Mouse (Mus musculus): ENCODE data around the gene Gm49358. TPM values are rescaled to one million over a fixed set of nuclear protein-coding genes. Genes with fewer than 3 reads are reported as not detected.

The Gm49358 gene
- total and polyA plus RNA-seq, 2 experiments = 1.9 TPM; not detected in 1

DNA sequence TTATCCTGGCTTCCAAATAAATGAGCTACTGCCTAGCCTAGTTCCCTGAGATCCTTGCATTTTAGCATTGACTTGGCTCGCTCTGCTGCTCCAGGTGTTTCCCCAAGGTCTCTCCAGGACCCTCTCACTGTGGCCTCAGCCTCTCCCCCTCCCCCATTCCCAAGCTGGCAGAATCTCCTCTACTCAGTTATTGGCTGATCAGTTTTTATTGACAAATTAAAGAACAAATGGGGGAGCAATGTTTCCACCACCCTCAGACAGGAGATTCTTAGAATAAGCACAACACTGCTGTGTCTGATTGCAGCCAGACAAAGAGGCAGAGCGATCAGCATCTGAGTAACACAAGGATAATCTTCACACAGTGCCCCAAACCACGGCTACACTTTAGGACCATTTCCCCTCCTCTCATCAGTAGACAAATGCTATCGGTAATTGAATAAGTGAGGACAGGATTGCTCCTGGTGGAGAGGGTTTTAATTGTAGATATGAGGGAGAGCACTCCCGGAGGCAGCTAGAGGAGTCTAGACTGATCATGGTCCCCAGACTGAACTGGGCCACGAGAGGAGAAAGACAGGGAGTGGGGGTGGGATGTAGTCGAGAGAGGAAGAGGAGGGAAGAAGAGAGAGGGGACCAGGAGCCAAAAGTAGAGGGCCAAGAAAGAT lies 1.9 kb upstream of the Gm49358 start:
- no peak overlapping the region for H3K27ac ChIP-seq (replicated peaks; ENCODE audit: insufficient read depth, low read depth, low read length)
- H3K36me3 ChIP-seq (ENCODE audit: control insufficient read depth, insufficient read depth, low read length) = no peaks in the 10 kb centered on the region
- H3K27me3 ChIP-seq (ENCODE audit: control insufficient read depth, insufficient read depth, low read length) = no peaks in the 10 kb centered on the region
- no peak for TF ChIP-seq CTCF (IDR thresholded peaks at IDR 0.05; ENCODE audit: low read depth, low read length)
- TF ChIP-seq POLR2A (IDR thresholded peaks at IDR 0.05; ENCODE audit: extremely low read depth, insufficient read depth, low read length) = no peak
- no peaks in the 10 kb centered on the region for H3K4me1 ChIP-seq (ENCODE audit: control insufficient read depth, insufficient read depth, low read length)
- no peak overlapping the region for H3K9ac ChIP-seq (ENCODE audit: low read depth, low read length)
- H3K4me3 ChIP-seq (ENCODE audit: insufficient read depth, low read depth, low read length) = no peak overlapping the region
- 83% methylated on average over 7 of the region's 7 CpGs for WGBS
- H3K79me2 ChIP-seq (ENCODE audit: control insufficient read depth, insufficient read depth, low read length) = no peaks in the 10 kb centered on the region
- no peak for DNase-seq (ENCODE audit: extremely low read depth, low read depth, low spot score)

DNA sequence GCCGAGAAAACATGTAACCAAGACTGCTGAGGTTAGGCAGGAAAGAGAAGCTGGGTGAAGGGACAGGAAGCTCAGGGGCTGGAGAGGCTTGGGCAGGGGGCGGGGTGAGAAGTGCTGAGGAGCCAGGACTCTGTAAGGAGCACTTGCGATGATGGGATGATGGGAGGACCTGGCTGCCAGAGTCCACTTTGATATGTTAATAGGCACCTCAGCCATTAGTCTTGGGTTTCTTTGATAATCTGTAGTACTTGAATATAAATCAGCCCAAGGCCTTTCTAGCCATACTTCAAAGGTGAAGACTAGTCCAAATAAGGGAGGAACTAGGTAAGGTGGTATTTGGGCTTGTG lies 1.4 kb upstream of the Gm49358 start:
- H3K9ac ChIP-seq (ENCODE audit: low read depth, low read length) = no peak overlapping the region
- no peak overlapping the region for H3K4me3 ChIP-seq (ENCODE audit: insufficient read depth, low read depth, low read length)
- DNase-seq (ENCODE audit: extremely low read depth, low read depth, low spot score) = no peak
- WGBS = 80% methylated on average over 3 of the region's 3 CpGs
- no peaks in the 10 kb centered on the region for H3K36me3 ChIP-seq (ENCODE audit: control insufficient read depth, insufficient read depth, low read length)
- no peak for TF ChIP-seq CTCF (IDR thresholded peaks at IDR 0.05; ENCODE audit: low read depth, low read length)
- no peak for TF ChIP-seq POLR2A (IDR thresholded peaks at IDR 0.05; ENCODE audit: extremely low read depth, insufficient read depth, low read length)
- no peaks in the 10 kb centered on the region for H3K4me1 ChIP-seq (ENCODE audit: control insufficient read depth, insufficient read depth, low read length)
- H3K27ac ChIP-seq (replicated peaks; ENCODE audit: insufficient read depth, low read depth, low read length) = no peak overlapping the region
- H3K27me3 ChIP-seq (ENCODE audit: control insufficient read depth, insufficient read depth, low read length) = no peaks in the 10 kb centered on the region
- H3K79me2 ChIP-seq (ENCODE audit: control insufficient read depth, insufficient read depth, low read length) = no peaks in the 10 kb centered on the region

DNA sequence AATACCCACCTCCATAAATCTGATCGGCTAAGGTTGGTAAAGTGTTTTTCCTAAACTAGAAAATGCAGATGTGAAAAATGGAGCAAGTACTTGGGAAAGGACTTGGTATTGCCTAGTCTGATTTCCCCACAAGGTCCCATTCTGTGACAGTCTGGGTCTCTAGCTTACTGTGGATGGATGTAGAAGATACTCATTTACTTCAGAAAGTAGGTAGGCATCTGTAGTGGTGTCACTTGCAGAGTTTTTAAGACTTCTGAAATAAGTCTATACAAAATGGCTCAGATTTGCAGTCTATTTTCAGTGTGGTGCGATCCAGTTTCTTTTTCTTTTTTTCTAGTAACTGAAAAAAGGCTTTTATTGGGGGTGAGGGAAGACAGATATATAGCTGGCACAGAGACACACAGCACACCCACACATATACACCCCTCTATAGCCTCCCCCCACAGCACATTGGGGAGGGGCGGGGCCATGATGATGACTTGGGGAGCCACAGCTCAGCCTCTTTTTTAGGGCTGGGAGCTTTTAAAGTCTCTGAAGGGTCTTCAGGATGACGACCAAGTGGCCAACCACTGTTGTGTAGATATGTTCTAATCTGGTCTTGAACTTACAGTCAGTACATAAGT lies 1.7 kb downstream of the Gm49358 start:
- 89% methylated on average over 4 of the region's 4 CpGs for WGBS
- no peak overlapping the region for H3K27ac ChIP-seq (replicated peaks; ENCODE audit: insufficient read depth, low read depth, low read length)
- H3K27me3 ChIP-seq (ENCODE audit: control insufficient read depth, insufficient read depth, low read length) = no peaks in the 10 kb centered on the region
- H3K79me2 ChIP-seq (ENCODE audit: control insufficient read depth, insufficient read depth, low read length) = no peaks in the 10 kb centered on the region
- DNase-seq (ENCODE audit: extremely low read depth, low read depth, low spot score) = no peak
- H3K36me3 ChIP-seq (ENCODE audit: control insufficient read depth, insufficient read depth, low read length) = no peaks in the 10 kb centered on the region
- no peaks in the 10 kb centered on the region for H3K4me1 ChIP-seq (ENCODE audit: control insufficient read depth, insufficient read depth, low read length)
- no peak for TF ChIP-seq POLR2A (IDR thresholded peaks at IDR 0.05; ENCODE audit: extremely low read depth, insufficient read depth, low read length)
- no peak for TF ChIP-seq CTCF (IDR thresholded peaks at IDR 0.05; ENCODE audit: low read depth, low read length)
- no peak overlapping the region for H3K4me3 ChIP-seq (ENCODE audit: insufficient read depth, low read depth, low read length)
- no peak overlapping the region for H3K9ac ChIP-seq (ENCODE audit: low read depth, low read length)

DNA sequence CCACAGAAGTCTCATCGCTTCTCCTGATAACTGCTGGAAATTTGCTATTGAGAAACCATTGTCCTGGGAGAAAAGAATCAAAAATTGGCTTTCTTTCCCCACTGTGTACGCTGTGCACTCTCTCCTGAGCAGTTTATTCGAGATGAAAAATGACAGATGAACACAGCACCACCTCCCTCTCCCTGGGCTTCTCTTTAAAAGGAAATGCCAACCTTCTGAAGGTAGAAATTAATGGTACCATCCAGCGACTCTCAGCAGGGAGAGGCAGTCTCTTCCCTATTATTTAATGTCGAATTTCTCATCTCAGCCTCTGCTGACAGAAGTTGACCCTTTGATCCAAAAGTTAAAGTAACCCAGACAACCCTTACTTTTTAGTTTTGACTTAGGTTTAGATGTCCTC lies 5.4 kb downstream of the Gm49358 start:
- WGBS = 78% methylated on average over 5 of the region's 5 CpGs
- no peaks in the 10 kb centered on the region for H3K4me1 ChIP-seq (ENCODE audit: control insufficient read depth, insufficient read depth, low read length)
- no peak overlapping the region for H3K27ac ChIP-seq (replicated peaks; ENCODE audit: insufficient read depth, low read depth, low read length)

DNA sequence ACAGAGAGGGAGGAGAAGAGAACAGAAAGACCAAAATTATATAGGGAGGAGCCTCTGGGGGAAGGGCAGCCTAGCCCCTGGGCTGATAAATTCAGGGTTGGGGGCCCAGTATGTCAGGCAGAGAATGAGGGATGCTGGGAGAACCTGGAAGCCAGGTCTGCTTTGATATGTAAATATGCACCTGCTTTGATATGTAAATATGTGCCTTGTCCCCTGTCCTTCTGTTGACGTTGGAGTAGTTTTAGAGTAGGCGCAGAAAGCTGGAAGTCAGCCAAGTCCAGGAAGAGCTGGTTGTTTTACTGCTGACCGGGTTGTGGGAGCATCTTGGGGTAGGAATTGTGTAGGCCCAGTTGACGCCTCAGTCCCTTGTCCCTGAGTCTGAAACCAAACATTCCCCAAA lies 6.0 kb downstream of the Gm49358 start:
- Histone ChIP-seq H3K27ac (replicated peaks; ENCODE audit: insufficient read depth, low read depth, low read length) (no peak overlapping the region), H3K79me2 (ENCODE audit: control insufficient read depth, insufficient read depth, low read length) (no peaks in the 10 kb centered on the region), H3K4me1 (ENCODE audit: control insufficient read depth, insufficient read depth, low read length) (no peaks in the 10 kb centered on the region), H3K4me3 (ENCODE audit: insufficient read depth, low read depth, low read length) (no peak overlapping the region), H3K9ac (ENCODE audit: low read depth, low read length) (no peak overlapping the region), H3K27me3 (ENCODE audit: control insufficient read depth, insufficient read depth, low read length) (no peaks in the 10 kb centered on the region), H3K36me3 (ENCODE audit: control insufficient read depth, insufficient read depth, low read length) (no peaks in the 10 kb centered on the region)
- DNase-seq (ENCODE audit: extremely low read depth, low read depth, low spot score) = no peak
- WGBS = 38% methylated on average over 4 of the region's 4 CpGs
- TF ChIP-seq POLR2A (IDR thresholded peaks at IDR 0.05; ENCODE audit: extremely low read depth, insufficient read depth, low read length) = no peak
- no peak for TF ChIP-seq CTCF (IDR thresholded peaks at IDR 0.05; ENCODE audit: low read depth, low read length)

More for the DNA sequence above, 5.4 kb downstream of the Gm49358 start:
- no peak for DNase-seq (ENCODE audit: extremely low read depth, low read depth, low spot score)
- no peak overlapping the region for H3K9ac ChIP-seq (ENCODE audit: low read depth, low read length)
- TF ChIP-seq CTCF (IDR thresholded peaks at IDR 0.05; ENCODE audit: low read depth, low read length) (no peak), POLR2A (IDR thresholded peaks at IDR 0.05; ENCODE audit: extremely low read depth, insufficient read depth, low read length) (no peak)
- H3K79me2 ChIP-seq (ENCODE audit: control insufficient read depth, insufficient read depth, low read length) = no peaks in the 10 kb centered on the region
- no peaks in the 10 kb centered on the region for H3K27me3 ChIP-seq (ENCODE audit: control insufficient read depth, insufficient read depth, low read length)
- no peak overlapping the region for H3K4me3 ChIP-seq (ENCODE audit: insufficient read depth, low read depth, low read length)
- H3K36me3 ChIP-seq (ENCODE audit: control insufficient read depth, insufficient read depth, low read length) = no peaks in the 10 kb centered on the region

DNA sequence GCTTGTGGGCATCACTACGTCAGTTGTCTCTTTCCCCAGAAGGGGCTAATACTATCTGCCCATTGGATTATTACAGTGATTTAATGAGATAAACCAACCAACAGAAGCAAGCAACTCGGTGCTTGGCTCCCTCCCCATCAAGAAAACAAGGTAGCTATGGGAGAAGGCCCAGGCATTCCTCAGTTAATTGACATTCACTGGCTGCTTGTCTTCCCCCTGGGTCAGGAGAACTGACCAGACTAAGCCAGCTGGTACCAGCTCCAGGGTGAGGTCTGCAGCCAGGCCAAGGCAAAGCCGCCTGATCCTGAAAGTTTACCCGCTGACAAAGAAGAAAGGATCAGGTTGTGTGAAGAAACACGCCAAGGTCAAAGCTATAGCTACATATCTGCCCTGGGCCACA lies 7.9 kb downstream of the Gm49358 start:
- Histone ChIP-seq H3K79me2 (ENCODE audit: control insufficient read depth, insufficient read depth, low read length) (no peaks in the 10 kb centered on the region), H3K27me3 (ENCODE audit: control insufficient read depth, insufficient read depth, low read length) (no peaks in the 10 kb centered on the region), H3K9ac (ENCODE audit: low read depth, low read length) (no peak overlapping the region), H3K4me1 (ENCODE audit: control insufficient read depth, insufficient read depth, low read length) (no peaks in the 10 kb centered on the region), H3K27ac (replicated peaks; ENCODE audit: insufficient read depth, low read depth, low read length) (no peak overlapping the region), H3K4me3 (ENCODE audit: insufficient read depth, low read depth, low read length) (no peak overlapping the region), H3K36me3 (ENCODE audit: control insufficient read depth, insufficient read depth, low read length) (no peaks in the 10 kb centered on the region)
- 91% methylated on average over 5 of the region's 5 CpGs for WGBS
- no peak for TF ChIP-seq POLR2A (IDR thresholded peaks at IDR 0.05; ENCODE audit: extremely low read depth, insufficient read depth, low read length)
- TF ChIP-seq CTCF (IDR thresholded peaks at IDR 0.05; ENCODE audit: low read depth, low read length) = no peak
- no peak for DNase-seq (ENCODE audit: extremely low read depth, low read depth, low spot score)
